Mouse (Mus musculus): ENCODE results near the gene Sncg. TPM values are rescaled to one million over a fixed set of nuclear protein-coding genes. Genes with fewer than 3 reads are reported as not detected.

Gene Sncg
- polyA plus RNA-seq, 1 experiment from 2014 or later, result 29.0 TPM

DNA sequence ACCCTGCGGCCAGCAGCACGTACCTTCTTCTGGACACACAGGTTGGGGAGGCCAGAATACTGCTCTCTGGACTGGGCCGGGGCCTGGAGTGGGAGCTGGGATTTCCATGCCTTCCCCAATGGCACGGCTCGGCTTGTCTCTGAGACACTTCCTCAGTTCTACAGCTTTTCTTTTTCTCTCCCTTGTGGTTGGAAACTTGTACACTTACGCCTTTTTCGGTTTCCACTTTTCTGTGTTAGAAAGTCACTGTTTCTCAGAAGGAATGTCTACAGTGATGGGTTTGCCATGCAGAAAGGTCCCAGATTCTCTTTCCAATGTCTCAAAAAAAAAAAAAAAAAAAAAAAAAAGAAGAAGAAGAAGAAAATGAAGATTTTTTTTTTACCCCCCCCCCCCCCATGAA lies 28.8 kb upstream of the Sncg start:
- Histone ChIP-seq H3K4me1 (replicated peaks; ENCODE audit: control insufficient read depth, insufficient read depth) (no peaks in the 10 kb centered on the region), H3K4me3 (ENCODE audit: low read depth, low read length) (no peak overlapping the region), H3K36me3 (ENCODE audit: control insufficient read depth, insufficient read depth, low read length) (peaks cover 13% of the 10 kb centered on the region), H3K9me3 (ENCODE audit: control insufficient read depth, low read length) (no peaks in the 10 kb centered on the region), H3K4me2 (replicated peaks; ENCODE audit: low read depth) (no peak overlapping the region), H3K27ac (replicated peaks) (no peak overlapping the region), H3K9ac (ENCODE audit: low read length) (no peak overlapping the region), H3K27me3 (ENCODE audit: control insufficient read depth, insufficient read depth, low read length) (no peaks in the 10 kb centered on the region)
- WGBS, result 99% methylated on average over 7 of the region's 7 CpGs
- ATAC-seq (ENCODE audit: low FRiP score, low TSS enrichment) (no peak), DNase-seq (ENCODE audit: low spot score) (no peak)
- no peak for TF ChIP-seq EP300 (optimal IDR thresholded peaks at IDR 0.05)
- no peak for TF ChIP-seq CTCF (IDR thresholded peaks at IDR 0.05; ENCODE audit: low read depth)

GRCm38 (mm10) chr14:34402871-34403270 lies 28.3 kb upstream of the Sncg start:
- no peak overlapping the region for H3K4me2 ChIP-seq (replicated peaks; ENCODE audit: low read depth)
- H3K4me3 ChIP-seq (ENCODE audit: low read depth, low read length), result no peak overlapping the region
- no peak overlapping the region for H3K27ac ChIP-seq (replicated peaks)
- no peak for ATAC-seq (ENCODE audit: low FRiP score, low TSS enrichment)
- DNase-seq (ENCODE audit: low spot score), result peak; percentile 43
- H3K36me3 ChIP-seq (ENCODE audit: control insufficient read depth, insufficient read depth, low read length), result peaks cover 11% of the 10 kb centered on the region
- H3K9ac ChIP-seq (ENCODE audit: low read length), result no peak overlapping the region
- H3K4me1 ChIP-seq (replicated peaks; ENCODE audit: control insufficient read depth, insufficient read depth), result no peaks in the 10 kb centered on the region
- TF ChIP-seq CTCF (IDR thresholded peaks at IDR 0.05; ENCODE audit: low read depth) (no peak), EP300 (optimal IDR thresholded peaks at IDR 0.05) (no peak)
- H3K9me3 ChIP-seq (ENCODE audit: control insufficient read depth, low read length), result no peaks in the 10 kb centered on the region
- WGBS, result 63% methylated on average over 8 of the region's 8 CpGs
- no peaks in the 10 kb centered on the region for H3K27me3 ChIP-seq (ENCODE audit: control insufficient read depth, insufficient read depth, low read length)

GRCm38 (mm10) chr14:34401135-34401534 lies 26.5 kb upstream of the Sncg start:
- Histone ChIP-seq H3K27ac (replicated peaks) (no peak overlapping the region), H3K4me1 (replicated peaks; ENCODE audit: control insufficient read depth, insufficient read depth) (no peaks in the 10 kb centered on the region), H3K4me2 (replicated peaks; ENCODE audit: low read depth) (no peak overlapping the region), H3K4me3 (ENCODE audit: low read depth, low read length) (no peak overlapping the region), H3K9ac (ENCODE audit: low read length) (no peak overlapping the region), H3K9me3 (ENCODE audit: control insufficient read depth, low read length) (no peaks in the 10 kb centered on the region), H3K27me3 (ENCODE audit: control insufficient read depth, insufficient read depth, low read length) (no peaks in the 10 kb centered on the region), H3K36me3 (ENCODE audit: control insufficient read depth, insufficient read depth, low read length) (peaks cover 4% of the 10 kb centered on the region; the same call in 1 of the 2 replicates)
- TF ChIP-seq CTCF (IDR thresholded peaks at IDR 0.05; ENCODE audit: low read depth) (peak; percentile 99), EP300 (optimal IDR thresholded peaks at IDR 0.05) (no peak)
- WGBS, result 55% methylated on average over 6 of the region's 6 CpGs
- ATAC-seq (ENCODE audit: low FRiP score, low TSS enrichment), result peak; percentile 62; the same call in 1 of the 2 replicates
- DNase-seq (ENCODE audit: low spot score), result peak; percentile 85

- no peaks in the 10 kb centered on the region for H3K9me3 ChIP-seq (ENCODE audit: control insufficient read depth, low read length)
- no peak overlapping the region for H3K9ac ChIP-seq (ENCODE audit: low read length)
- TF ChIP-seq CTCF (IDR thresholded peaks at IDR 0.05; ENCODE audit: low read depth) (no peak), EP300 (optimal IDR thresholded peaks at IDR 0.05) (no peak)
- 87% methylated on average over 3 of the region's 3 CpGs for WGBS
- no peak for ATAC-seq (ENCODE audit: low FRiP score, low TSS enrichment)
- H3K4me1 ChIP-seq (replicated peaks; ENCODE audit: control insufficient read depth, insufficient read depth), result no peaks in the 10 kb centered on the region
- no peak overlapping the region for H3K4me2 ChIP-seq (replicated peaks; ENCODE audit: low read depth)
- peaks cover 4% of the 10 kb centered on the region; the same call in 1 of the 2 replicates for H3K36me3 ChIP-seq (ENCODE audit: control insufficient read depth, insufficient read depth, low read length)
- DNase-seq (ENCODE audit: low spot score), result peak; percentile 7
- H3K27me3 ChIP-seq (ENCODE audit: control insufficient read depth, insufficient read depth, low read length), result no peaks in the 10 kb centered on the region
- H3K27ac ChIP-seq (replicated peaks), result no peak overlapping the region
- H3K4me3 ChIP-seq (ENCODE audit: low read depth, low read length), result no peak overlapping the region
Measured at GRCm38 (mm10) chr14:34400021-34400420, 25.4 kb upstream of the Sncg start.

DNA sequence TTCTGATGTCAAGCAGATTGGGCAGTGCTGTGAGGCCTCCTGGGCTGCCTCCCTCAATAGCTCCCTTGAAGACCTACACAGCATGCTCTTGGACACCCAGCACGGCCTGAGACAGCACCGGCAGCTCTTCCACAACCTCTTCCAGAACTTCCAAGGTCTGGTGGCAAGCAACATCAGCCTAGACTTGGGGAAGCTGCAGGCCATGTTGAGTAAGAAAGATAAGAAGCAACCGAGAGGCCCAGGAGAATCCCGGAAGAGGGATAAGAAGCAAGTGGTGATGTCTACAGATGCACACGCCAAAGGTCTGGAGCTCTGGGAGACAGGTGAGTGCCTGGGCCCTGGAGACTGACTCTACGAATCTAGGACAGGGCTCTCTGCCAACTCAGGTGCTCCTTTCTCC lies 24.7 kb upstream of the Sncg start:
- ATAC-seq (ENCODE audit: low FRiP score, low TSS enrichment) (no peak), DNase-seq (ENCODE audit: low spot score) (no peak)
- no peak overlapping the region for H3K4me2 ChIP-seq (replicated peaks; ENCODE audit: low read depth)
- no peaks in the 10 kb centered on the region for H3K9me3 ChIP-seq (ENCODE audit: control insufficient read depth, low read length)
- H3K4me3 ChIP-seq (ENCODE audit: low read depth, low read length), result no peak overlapping the region
- 92% methylated on average over 6 of the region's 6 CpGs for WGBS
- H3K27ac ChIP-seq (replicated peaks), result no peak overlapping the region
- no peaks in the 10 kb centered on the region for H3K27me3 ChIP-seq (ENCODE audit: control insufficient read depth, insufficient read depth, low read length)
- H3K9ac ChIP-seq (ENCODE audit: low read length), result no peak overlapping the region
- H3K36me3 ChIP-seq (ENCODE audit: control insufficient read depth, insufficient read depth, low read length), result peaks cover 4% of the 10 kb centered on the region; the same call in 1 of the 2 replicates
- no peaks in the 10 kb centered on the region for H3K4me1 ChIP-seq (replicated peaks; ENCODE audit: control insufficient read depth, insufficient read depth)
- no peak for TF ChIP-seq CTCF (IDR thresholded peaks at IDR 0.05; ENCODE audit: low read depth)
- TF ChIP-seq EP300 (optimal IDR thresholded peaks at IDR 0.05), result no peak

DNA sequence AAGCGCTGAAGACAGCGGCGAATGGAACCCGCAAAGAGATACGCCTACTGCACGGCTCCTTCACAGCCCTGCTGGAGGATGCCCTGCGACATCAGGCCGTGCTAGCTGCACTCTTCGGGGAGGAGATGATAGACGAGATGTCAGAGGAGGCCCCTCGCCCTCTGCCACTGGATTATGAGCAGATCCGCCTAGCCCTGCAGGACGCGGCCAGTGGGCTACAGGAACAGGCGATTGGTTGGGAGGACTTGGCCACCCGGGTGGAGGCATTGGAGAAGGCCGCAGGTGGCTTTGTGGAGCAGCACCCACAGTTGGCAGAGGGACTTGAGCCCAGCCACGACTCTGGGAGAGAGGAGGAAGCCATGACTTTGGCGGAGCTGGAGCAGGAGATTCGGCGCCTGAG lies 24.3 kb upstream of the Sncg start:
- ATAC-seq (ENCODE audit: low FRiP score, low TSS enrichment) (no peak), DNase-seq (ENCODE audit: low spot score) (no peak)
- 86% methylated on average over 21 of the region's 21 CpGs for WGBS
- H3K27ac ChIP-seq (replicated peaks), result no peak overlapping the region
- no peak overlapping the region for H3K4me2 ChIP-seq (replicated peaks; ENCODE audit: low read depth)
- H3K9ac ChIP-seq (ENCODE audit: low read length), result no peak overlapping the region
- H3K9me3 ChIP-seq (ENCODE audit: control insufficient read depth, low read length), result no peaks in the 10 kb centered on the region
- H3K4me1 ChIP-seq (replicated peaks; ENCODE audit: control insufficient read depth, insufficient read depth), result no peaks in the 10 kb centered on the region
- no peak overlapping the region for H3K4me3 ChIP-seq (ENCODE audit: low read depth, low read length)
- TF ChIP-seq CTCF (IDR thresholded peaks at IDR 0.05; ENCODE audit: low read depth), result no peak
- TF ChIP-seq EP300 (optimal IDR thresholded peaks at IDR 0.05), result no peak
- peaks cover 4% of the 10 kb centered on the region; the same call in 1 of the 2 replicates for H3K36me3 ChIP-seq (ENCODE audit: control insufficient read depth, insufficient read depth, low read length)
- no peaks in the 10 kb centered on the region for H3K27me3 ChIP-seq (ENCODE audit: control insufficient read depth, insufficient read depth, low read length)

Data from stomach, postnatal 0 days (tissue).